Mouse (Mus musculus) kidney, postnatal 14 days (tissue): ENCODE data around the gene Stx2.
"Not testable (repeated sequence)": the region's sequence is repeated elsewhere in the genome, so short reads cannot be mapped to it uniquely, and the experiment has no call there.

Source experiments
- DNase-seq: peaks from one replicate; pipeline ENCODE4 v3.0.0; 2022; ENCODE audit warnings: mixed read lengths

The Stx2 gene

GRCm38 (mm10) chr5:129009577-129009976, 1.2 kb upstream of the Stx2 start:
- no peak for DNase-seq

DNA sequence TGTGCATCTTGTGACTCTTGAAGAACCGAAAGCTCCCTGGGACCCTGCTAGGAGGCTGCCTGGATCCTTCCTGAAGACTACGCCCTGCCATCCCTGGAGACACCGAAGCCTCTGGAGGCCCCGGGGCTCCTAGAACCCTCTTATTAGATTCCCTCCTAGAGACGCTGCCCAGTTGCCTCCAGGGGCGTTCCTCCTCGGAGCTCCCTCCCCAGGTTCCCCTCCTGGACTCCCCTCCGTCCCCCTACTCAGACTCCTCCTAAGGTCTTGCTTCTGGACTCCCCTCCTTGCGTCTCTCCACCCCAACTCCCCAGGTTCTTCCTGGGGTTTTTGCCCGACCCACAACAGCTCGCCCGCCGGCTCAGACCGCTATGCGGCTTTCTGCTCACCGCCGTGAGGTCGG, 366 bp downstream of the Stx2 start:
- DNase-seq = no peak

DNA sequence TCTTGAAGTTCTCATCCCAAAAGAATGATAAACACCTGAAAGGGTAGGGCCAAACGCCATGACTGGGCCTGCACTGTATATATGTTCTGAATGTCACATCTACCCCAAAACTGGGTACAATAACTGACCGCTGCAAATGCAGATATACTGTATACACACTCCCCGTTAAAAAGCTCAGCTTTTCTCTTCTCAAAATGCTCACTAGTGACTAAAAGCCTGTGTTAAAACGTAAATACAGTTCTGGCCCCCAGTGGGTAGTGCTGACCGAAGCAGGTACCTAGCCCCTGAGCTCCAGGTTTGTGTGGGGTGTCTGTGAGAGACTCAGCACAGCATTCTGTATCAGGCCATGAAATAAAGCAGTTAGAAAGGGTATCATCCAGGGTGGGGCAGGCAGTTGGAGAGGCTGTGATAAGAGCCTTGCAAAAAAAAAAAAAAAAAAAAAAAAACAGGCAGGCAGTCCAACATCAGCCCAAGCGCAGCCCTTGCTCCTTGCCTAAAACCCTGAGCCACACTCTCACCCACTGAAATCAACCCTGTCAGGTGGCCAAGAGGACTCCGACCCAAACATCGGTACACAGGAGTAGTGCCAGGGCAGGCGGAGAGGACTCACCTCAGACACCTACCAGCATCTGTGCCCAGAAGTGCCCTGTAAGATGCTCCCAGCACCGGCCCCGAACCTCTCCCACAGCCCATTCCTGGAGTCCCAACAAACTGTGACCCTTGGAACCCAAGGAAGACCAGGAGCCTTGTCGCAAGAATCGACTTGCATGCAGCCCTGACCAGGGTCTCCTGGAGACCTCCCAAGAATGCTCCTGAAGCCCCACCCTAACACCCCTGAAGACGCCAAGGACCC, 1.0 kb downstream of the Stx2 start:
- peak; percentile 46 for DNase-seq

- DNase-seq = peak; percentile 49
These were observed 2.2 kb downstream of the Stx2 start for GRCm38 (mm10) chr5:129006031-129006788.

DNA sequence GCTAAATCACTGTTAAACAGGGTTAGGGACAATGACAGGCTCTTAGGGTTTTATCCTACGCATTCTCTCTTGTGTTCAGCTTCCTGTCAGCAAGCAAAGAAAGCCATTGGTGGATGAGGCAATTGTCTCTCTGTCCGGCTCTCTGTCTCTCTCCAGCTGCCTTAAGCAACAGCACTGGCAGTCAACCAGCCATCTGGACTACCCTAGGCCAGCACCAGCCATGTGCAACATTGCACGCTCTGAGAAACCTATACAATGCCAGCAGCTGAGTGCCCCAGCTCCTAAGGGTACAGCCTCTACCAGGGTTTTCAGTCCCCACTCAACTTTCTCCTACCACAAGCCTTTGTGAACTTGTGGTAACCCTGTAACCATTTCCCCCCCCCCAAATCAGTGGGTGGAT, 3.0 kb downstream of the Stx2 start:
- no peak for DNase-seq

- peak; percentile 73 for DNase-seq
These were observed 5.8 kb downstream of the Stx2 start for GRCm38 (mm10) chr5:129002571-129003011.

- DNase-seq = peak; percentile 19
These were observed 7.5 kb downstream of the Stx2 start for GRCm38 (mm10) chr5:129000706-129001468.

DNA sequence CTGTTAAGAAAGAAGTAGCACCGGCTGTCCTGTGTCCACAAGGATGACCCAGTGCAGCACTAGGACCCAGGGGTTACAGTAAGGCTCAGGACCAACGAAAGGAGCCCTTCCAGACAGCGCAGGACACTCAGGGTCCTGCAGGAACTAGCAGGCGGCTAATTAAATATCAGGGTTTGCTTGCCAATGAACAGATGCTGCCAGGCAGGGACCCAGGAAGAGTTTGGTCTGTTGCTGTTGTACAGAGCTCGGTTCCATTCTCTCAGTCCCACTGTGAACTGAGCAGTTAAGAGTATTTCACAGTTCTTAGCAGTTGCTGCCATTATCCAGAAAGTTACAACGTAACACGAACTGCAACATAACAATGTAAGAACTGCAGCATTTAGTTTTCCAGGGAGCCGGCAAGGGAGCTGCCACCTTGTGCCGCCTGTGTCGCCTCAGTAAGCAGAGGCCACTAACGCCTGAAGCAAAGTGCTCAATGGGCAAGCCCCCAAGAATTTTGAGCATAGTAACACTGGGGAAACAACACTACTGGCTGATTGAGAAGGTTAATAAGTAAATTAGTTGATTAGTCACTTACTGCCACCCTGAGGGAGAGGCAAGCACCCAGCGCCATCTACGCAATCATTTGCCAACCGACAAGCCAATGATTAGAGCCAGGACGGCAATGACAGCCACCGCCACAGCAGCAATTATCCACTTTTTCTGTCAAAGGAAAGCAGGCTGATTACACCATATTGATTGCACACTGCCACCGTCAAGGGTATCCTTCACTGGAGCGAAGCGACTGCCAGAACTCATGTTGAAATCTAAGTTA, 21.0 kb downstream of the Stx2 start:
- peak; percentile 77 for DNase-seq

- no peak for DNase-seq
These were observed 22.4 kb downstream of the Stx2 start for GRCm38 (mm10) chr5:128985946-128986345.

GRCm38 (mm10) chr5:128984536-128984935, 23.8 kb downstream of the Stx2 start:
- no peak for DNase-seq

- peak; percentile 52 for DNase-seq
These were observed 26.8 kb downstream of the Stx2 start for GRCm38 (mm10) chr5:128981607-128982006.

GRCm38 (mm10) chr5:128980857-128981256, 27.5 kb downstream of the Stx2 start:
- DNase-seq = no peak

- DNase-seq = no peak
These were observed 29.4 kb downstream of the Stx2 start for GRCm38 (mm10) chr5:128978957-128979356.

- DNase-seq = not testable (repeated sequence)
These were observed 30.9 kb downstream of the Stx2 start for GRCm38 (mm10) chr5:128977466-128977865.

- DNase-seq = peak; percentile 69
These were observed 32.1 kb downstream of the Stx2 start for GRCm38 (mm10) chr5:128976266-128976665.

DNA sequence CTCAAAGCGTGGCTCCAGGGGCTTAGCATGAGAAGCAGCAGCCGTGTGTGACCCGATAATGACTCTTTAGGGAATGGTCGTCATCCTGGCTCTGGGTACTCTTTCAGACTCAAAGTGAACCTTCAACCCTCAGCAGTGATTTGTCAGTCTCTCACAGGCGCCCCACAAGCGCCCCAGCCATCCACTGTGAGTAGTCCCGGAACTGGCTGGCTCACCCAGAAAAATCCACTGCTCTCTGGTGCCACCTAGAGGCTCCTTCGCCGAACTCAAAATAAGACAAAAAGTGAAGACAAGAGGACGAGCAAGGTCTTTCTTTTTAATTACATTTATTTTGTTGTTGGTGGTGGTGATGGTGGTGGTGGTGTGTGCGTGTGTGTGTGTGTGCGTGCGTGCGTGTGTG, 37.1 kb downstream of the Stx2 start:
- peak; percentile 67 for DNase-seq

GRCm38 (mm10) chr5:128970878-128971277, 37.5 kb downstream of the Stx2 start:
- DNase-seq = no peak

- no peak for DNase-seq
These were observed 44.0 kb downstream of the Stx2 start for GRCm38 (mm10) chr5:128964353-128964752.

GRCm38 (mm10) chr5:128958916-128959315, 49.5 kb downstream of the Stx2 start:
- no peak for DNase-seq

GRCm38 (mm10) chr5:128954371-128954770, 54.0 kb downstream of the Stx2 start:
- not testable (repeated sequence) for DNase-seq

DNA sequence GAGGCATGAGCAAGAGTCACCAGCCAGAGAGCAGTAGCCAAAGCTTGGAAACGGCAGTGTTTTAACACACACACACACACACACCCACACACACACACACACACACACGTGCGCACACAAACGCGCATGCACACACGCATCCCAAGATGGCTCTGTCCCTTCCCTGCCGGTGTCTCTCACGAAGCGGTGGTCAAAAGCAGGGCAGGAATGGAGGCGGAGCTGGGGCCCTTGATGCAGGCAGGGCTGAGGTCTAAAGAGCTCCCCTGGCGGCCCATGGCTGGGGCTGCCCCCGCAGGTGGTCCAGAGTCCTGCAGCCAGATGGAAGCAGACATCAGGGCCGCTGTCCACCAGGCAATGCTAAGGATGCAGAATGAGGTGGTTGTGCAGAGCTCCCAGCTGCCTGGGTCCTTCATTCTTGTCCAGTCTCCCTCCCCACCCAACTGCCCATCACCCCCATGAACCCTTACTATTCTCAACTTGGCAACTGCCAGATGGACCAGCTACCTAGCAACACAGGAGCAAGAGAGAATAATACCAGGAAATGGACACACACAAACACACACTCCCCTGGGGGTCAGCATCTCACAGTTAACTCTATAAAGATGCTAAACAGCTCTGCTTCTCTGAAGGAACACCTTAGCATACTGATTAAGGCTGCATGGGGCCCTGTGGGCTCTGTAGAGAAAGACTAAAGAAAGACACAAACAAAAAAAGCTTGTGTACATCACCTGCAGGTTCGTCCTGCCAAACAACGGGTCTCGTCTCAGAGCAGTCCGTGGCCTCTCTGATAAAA, 54.9 kb downstream of the Stx2 start, which contains the start of gene Rimbp2:
Gene Rimbp2, minus strand, starts transcription at position 209 of the 793 bp plus-strand sequence.
- DNase-seq = no peak
